ENCODE assay signal across 19 mouse cellular contexts in the genomic region with DNA sequence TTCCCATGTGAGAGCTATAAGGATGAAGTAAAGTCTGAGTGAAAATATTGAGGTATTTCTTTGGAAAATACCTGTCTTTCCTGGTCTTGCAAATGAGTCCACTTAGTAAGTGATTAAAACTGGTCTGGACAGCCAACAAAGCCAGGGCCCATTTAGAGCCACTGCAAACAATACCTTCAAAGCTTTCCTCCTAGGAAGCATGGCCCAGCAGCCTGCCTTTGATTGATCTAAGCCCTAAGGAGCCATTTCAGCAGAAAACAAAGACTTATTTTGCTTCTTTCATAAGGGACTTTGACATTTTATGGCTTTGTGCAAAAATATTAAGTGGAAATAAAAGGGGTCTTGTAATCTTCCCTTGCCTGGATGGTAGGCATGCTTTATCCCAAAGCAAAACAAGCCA.
"Had no signal": no experiment of that assay in that cellular context is flagged by ENCODE, and none has a peak within 500 bp of the region (broad histone marks: within the 10 kb centered on the region; RNA-seq: fewer than 3 reads in every experiment).

No protein-coding gene starts in this region.

- ATAC-seq: liver, postnatal 0 days; lung, postnatal 0 days; midbrain, embryonic 15.5 days had no signal

- H3K27me3 ChIP-seq: limb, embryonic 12.5 days; limb, embryonic 15.5 days; midbrain, embryonic 12.5 days; midbrain, embryonic 15.5 days; neural tube, embryonic 12.5 days; neural tube, embryonic 15.5 days had no signal

- H3K4me3 ChIP-seq: limb, embryonic 12.5 days; limb, embryonic 15.5 days; midbrain, embryonic 12.5 days; midbrain, embryonic 15.5 days; neural tube, embryonic 12.5 days; neural tube, embryonic 15.5 days had no signal

- H3K36me3 ChIP-seq: limb, embryonic 12.5 days; limb, embryonic 15.5 days; midbrain, embryonic 12.5 days; midbrain, embryonic 15.5 days; neural tube, embryonic 12.5 days; neural tube, embryonic 15.5 days had no signal

- H3K27ac ChIP-seq: limb, embryonic 12.5 days; limb, embryonic 15.5 days; liver, embryonic 14.5 days; macrophage; midbrain, embryonic 12.5 days; midbrain, embryonic 15.5 days; neural tube, embryonic 12.5 days; neural tube, embryonic 15.5 days had no signal

- H3K9me3 ChIP-seq: limb, embryonic 12.5 days; limb, embryonic 15.5 days; midbrain, embryonic 12.5 days; midbrain, embryonic 15.5 days; neural tube, embryonic 12.5 days; neural tube, embryonic 15.5 days had no signal

- H3K4me2 ChIP-seq: limb, embryonic 12.5 days; limb, embryonic 15.5 days; liver, embryonic 11.5 days; lung, embryonic 14.5 days; midbrain, embryonic 12.5 days; midbrain, embryonic 15.5 days; neural tube, embryonic 12.5 days; neural tube, embryonic 15.5 days had no signal

- H3K4me1 ChIP-seq: limb, embryonic 12.5 days; limb, embryonic 15.5 days; midbrain, embryonic 15.5 days; neural tube, embryonic 12.5 days; neural tube, embryonic 15.5 days had no signal

- H3K9ac ChIP-seq: limb, embryonic 12.5 days; limb, embryonic 15.5 days; liver, embryonic 14.5 days; liver, postnatal 0 days; lung, embryonic 14.5 days; midbrain, embryonic 12.5 days; midbrain, embryonic 15.5 days; neural tube, embryonic 12.5 days; neural tube, embryonic 15.5 days had no signal

- DNase-seq: kidney, adult 18-20 months; kidney, adult 9 months; kidney, postnatal 14 days; kidney, postnatal 4 days; left cerebral cortex, postnatal 4 days; liver, postnatal 0 days; lung, embryonic 14.5 days; thymus, adult 18-20 months; thymus, postnatal 14 days had no signal
